Mouse (Mus musculus) CH12.LX (cell line): ENCODE results near the gene Tcl1b3. TPM values are rescaled to one million over a fixed set of nuclear protein-coding genes. Genes with fewer than 3 reads are reported as not detected.

Source experiments
- DNase-seq: peaks from one replicate; pipeline ENCODE4 v3.0.0-alpha.2; 2013; ENCODE audit errors: extremely low read depth
- H3K27ac ChIP-seq: 2 replicates; pipeline ENCODE4 v1.5.1; 2012; ENCODE audit warnings: low read depth, mild to moderate bottlenecking, control low read depth, moderate library complexity; ENCODE audit not compliant: insufficient read depth
- H3K27me3 ChIP-seq: replicated peaks from 2 replicates; pipeline ENCODE3; 2012; ENCODE audit warnings: inconsistent platforms
- H3K36me3 ChIP-seq, 2 experiments: replicated peaks in 1 of 2; 2 replicates each; pipeline versions ENCODE3 to v1.6.1; 2012; ENCODE audit warnings: inconsistent platforms in 1 of 2, low read length in 1 of 2, mild to moderate bottlenecking in 1 of 2, mixed read lengths in 1 of 2, moderate library complexity in 1 of 2; ENCODE audit not compliant: control insufficient read depth in 1 of 2, insufficient read depth in 1 of 2
- H3K4me1 ChIP-seq, 2 experiments: 2 replicates each; pipeline ENCODE4 v1.6.1; 2012; ENCODE audit warnings: inconsistent platforms in 1 of 2, moderate library complexity in 1 of 2; ENCODE audit not compliant: insufficient read depth in 2 of 2, control insufficient read depth in 1 of 2
- H3K4me2 ChIP-seq: 2 replicates; pipeline ENCODE4 v1.6.1; 2012; ENCODE audit warnings: low read depth, mild to moderate bottlenecking, control low read depth; ENCODE audit not compliant: poor library complexity, insufficient read depth, severe bottlenecking
- H3K4me3 ChIP-seq, 3 experiments: fragments of 150-350 bp in 1 of 3; sonication (generic) in 1 of 3; replicated peaks in 1 of 3; 2 replicates each; pipeline versions ENCODE3 to v1.5.1; 2011 to 2012; ENCODE audit warnings: low read depth in 2 of 3, low read length in 2 of 3, mild to moderate bottlenecking in 2 of 3, moderate library complexity in 2 of 3, control low read depth in 1 of 3, improper control_type of control experiment in 1 of 3, inconsistent platforms in 1 of 3, mixed read lengths in 1 of 3; ENCODE audit not compliant: poor library complexity in 1 of 3
- H3K79me2 ChIP-seq: replicated peaks from 2 replicates; pipeline ENCODE4 v1.6.1; 2012; ENCODE audit warnings: mild to moderate bottlenecking, moderate library complexity; ENCODE audit not compliant: control insufficient read depth, poor library complexity, insufficient read depth, severe bottlenecking; ENCODE audit errors: extremely low read depth
- H3K9ac ChIP-seq: 2 replicates; pipeline ENCODE4 v1.6.1; 2012; ENCODE audit warnings: low read depth, mild to moderate bottlenecking, control low read depth, moderate library complexity; ENCODE audit not compliant: insufficient read depth
- H3K9me3 ChIP-seq: replicated peaks from 2 replicates; pipeline ENCODE3; 2012; ENCODE audit warnings: low read length, inconsistent platforms, mixed read lengths
- EP300 ChIP-seq: IDR thresholded peaks from 2 replicates; pipeline ENCODE4 v1.6.1; 2011; ENCODE audit warnings: low read length, improper control_type of control experiment
- IRF4 ChIP-seq: IDR thresholded peaks from 2 replicates; pipeline ENCODE4 v1.6.1; 2014; ENCODE audit warnings: low read depth, mild to moderate bottlenecking, inconsistent platforms, low read length, improper control_type of control experiment
- JUND ChIP-seq: conservative IDR thresholded peaks from 2 replicates; pipeline ENCODE4 v1.6.1; 2011; ENCODE audit warnings: low read depth, low read length, improper control_type of control experiment
- POLR2A ChIP-seq: IDR thresholded peaks from 2 replicates; pipeline ENCODE4 v1.6.1; 2011; ENCODE audit warnings: low read depth, mild to moderate bottlenecking, improper control_type of control experiment, low read length
- SIN3A ChIP-seq: IDR thresholded peaks from 2 replicates; pipeline ENCODE4 v1.6.1; 2012; ENCODE audit warnings: low read length, improper control_type of control experiment, inconsistent platforms
- SMC3 ChIP-seq: IDR thresholded peaks from 2 replicates; pipeline ENCODE4 v1.6.1; 2011; ENCODE audit warnings: low read depth, low read length, improper control_type of control experiment
- USF2 ChIP-seq: conservative IDR thresholded peaks from 2 replicates; pipeline ENCODE4 v1.6.1; 2011; ENCODE audit warnings: low read depth, low read length, improper control_type of control experiment
- ZKSCAN1 ChIP-seq: IDR thresholded peaks from 2 replicates; pipeline ENCODE4 v1.6.1; 2012; ENCODE audit warnings: low read depth, inconsistent platforms, low read length, improper control_type of control experiment, borderline replicate concordance
- dilution Hi-C: fragments of 300-500 bp; cut with MboI; formaldehyde crosslinking; loops from 2 replicates; pipeline ENCODE4 v1.14.3; 2020; ENCODE audit warnings: low sequenced_read_pairs; ENCODE audit not compliant: extremely low pct_unique_long_range_greater_than_20kb, extremely low pct_ligation_motif_present
- in situ Hi-C: fragments of 300-500 bp; cut with MboI; formaldehyde crosslinking; loops from 3 replicates; pipeline ENCODE4 v1.14.3; 2019; ENCODE audit warnings: low sequenced_read_pairs, low pct_ligation_motif_present, low pct_unique_long_range_greater_than_20kb, mixed read lengths
- polyA plus RNA-seq: library from polyadenylated mRNA; unstranded; fragments of >175 nt; gene quantifications from 2 replicates; pipeline ENCODE4 v1.2.1, GENCODE M21; 2012; ENCODE audit warnings: low read depth; ENCODE audit not compliant: insufficient read length
- total RNA-seq, 2 experiments: library from RNA; depleted of rRNA; stranded (reverse); fragments of 300-350 nt in 1 of 2; fragments of >200 nt in 1 of 2; gene quantifications; 2 replicates each; pipeline ENCODE4 v1.2.3; 2012 to 2014

Gene Tcl1b3
- total and polyA plus RNA-seq, 3 experiments: not detected

- Histone ChIP-seq H3K79me2 (no peaks in the 10 kb centered on the region), H3K4me3 (no peak overlapping the region), H3K9ac (no peak overlapping the region), H3K27me3 (peaks cover 20% of the 10 kb centered on the region)
- in situ Hi-C loops: no loop called here
- TF ChIP-seq SIN3A (no peak), IRF4 (no peak), EP300 (no peak), USF2 (no peak), JUND (no peak), POLR2A (no peak), ZKSCAN1 (no peak), SMC3 (no peak)
- TF ChIP-seq, all 38 proteins: peak for 0
- Histone ChIP-seq H3K4me1 (no peaks in the 10 kb centered on the region), H3K4me2 (no peak overlapping the region), H3K27ac (no peak overlapping the region), H3K36me3 (no peaks in the 10 kb centered on the region), H3K9me3 (peaks cover 2% of the 10 kb centered on the region)
- dilution Hi-C loops: no loop called here
- DNase-seq: no peak
Measured at GRCm38 (mm10) chr12:105239060-105239459, 48.2 kb downstream of the Tcl1b3 start.

Other genes starting within 250 kb of the Tcl1b3 start
- 16.6 and 18.7 TPM in 2 replicates for gene Syne3, start 181.2 kb upstream of the Tcl1b3 start, total RNA-seq (2012; rRNA removed)
- 5.3 and 5.5 TPM in 2 replicates for gene Syne3, start 181.2 kb upstream of the Tcl1b3 start, total RNA-seq (2014; rRNA removed)
- 7.3 and 7.5 TPM in 2 replicates for gene Syne3, start 181.2 kb upstream of the Tcl1b3 start, polyA plus RNA-seq
- gene Glrx5, start 158.4 kb upstream of the Tcl1b3 start, total RNA-seq (2012; rRNA removed): 38.5 and 51.6 TPM in 2 replicates
- gene Glrx5, start 158.4 kb upstream of the Tcl1b3 start, total RNA-seq (2014; rRNA removed): 72.8 and 79.5 TPM in 2 replicates
- 112 and 123 TPM in 2 replicates for gene Glrx5, start 158.4 kb upstream of the Tcl1b3 start, polyA plus RNA-seq
- gene Tcl1b2, start 45.0 kb upstream of the Tcl1b3 start, total RNA-seq (2012; rRNA removed): not detected in 2 replicates
- gene Tcl1b2, start 45.0 kb upstream of the Tcl1b3 start, total RNA-seq (2014; rRNA removed): not detected in 2 replicates
- not detected in 2 replicates for gene Tcl1b2, start 45.0 kb upstream of the Tcl1b3 start, polyA plus RNA-seq
- gene Tcl1b1, start 31.4 kb upstream of the Tcl1b3 start, total RNA-seq (2012; rRNA removed): not detected in 2 replicates
- not detected in 2 replicates for gene Tcl1b1, start 31.4 kb upstream of the Tcl1b3 start, total RNA-seq (2014; rRNA removed)
- gene Tcl1b1, start 31.4 kb upstream of the Tcl1b3 start, polyA plus RNA-seq: not detected in 2 replicates
- not detected in 2 replicates for gene Tcl1b5, start 14.7 kb upstream of the Tcl1b3 start, total RNA-seq (2012; rRNA removed)
- not detected in 2 replicates for gene Tcl1b5, start 14.7 kb upstream of the Tcl1b3 start, total RNA-seq (2014; rRNA removed)
- not detected in 2 replicates for gene Tcl1b5, start 14.7 kb upstream of the Tcl1b3 start, polyA plus RNA-seq
- not detected in 2 replicates for gene Tcl1b4, start 10.9 kb downstream of the Tcl1b3 start, total RNA-seq (2012; rRNA removed)
- not detected in 2 replicates for gene Tcl1b4, start 10.9 kb downstream of the Tcl1b3 start, total RNA-seq (2014; rRNA removed)
- gene Tcl1b4, start 10.9 kb downstream of the Tcl1b3 start, polyA plus RNA-seq: not detected in 2 replicates
- gene Tcl1, start 31.8 kb downstream of the Tcl1b3 start, total RNA-seq (2012; rRNA removed): not detected in 2 replicates
- gene Tcl1, start 31.8 kb downstream of the Tcl1b3 start, total RNA-seq (2014; rRNA removed): not detected in 2 replicates
- not detected in 2 replicates for gene Tcl1, start 31.8 kb downstream of the Tcl1b3 start, polyA plus RNA-seq
- gene Tunar, start 142.8 kb downstream of the Tcl1b3 start, total RNA-seq (2012; rRNA removed): not detected in 2 replicates
- gene Tunar, start 142.8 kb downstream of the Tcl1b3 start, total RNA-seq (2014; rRNA removed): not detected in 2 replicates
- not detected in 2 replicates for gene Tunar, start 142.8 kb downstream of the Tcl1b3 start, polyA plus RNA-seq